Mouse (Mus musculus) thymus, adult 2 months (tissue): ENCODE results near the gene Slc6a6. TPM values are rescaled to one million over a fixed set of nuclear protein-coding genes. Genes with fewer than 3 reads are reported as not detected.

Experiments
- DNase-seq: peaks from one replicate; pipeline ENCODE4 v3.0.0; 2021
- H3K27ac ChIP-seq: fragments of 200-500 bp; 2 replicates; pipeline ENCODE4 v1.5.1; 2012; ENCODE audit warnings: low read length, control low read depth; ENCODE audit not compliant: control insufficient read depth, insufficient read depth
- H3K27me3 ChIP-seq: fragments of 200-500 bp; 2 replicates; pipeline ENCODE4 v1.6.1; 2012; ENCODE audit warnings: mild to moderate bottlenecking, low read length, moderate library complexity, mixed read lengths; ENCODE audit not compliant: control insufficient read depth, insufficient read depth
- H3K36me3 ChIP-seq: fragments of 200-500 bp; 2 replicates; pipeline ENCODE4 v1.6.1; 2012; ENCODE audit warnings: mild to moderate bottlenecking, low read length, moderate library complexity; ENCODE audit not compliant: control insufficient read depth, insufficient read depth
- H3K4me1 ChIP-seq: fragments of 200-500 bp; replicated peaks from 2 replicates; pipeline ENCODE4 v1.6.1; 2012; ENCODE audit warnings: low read length; ENCODE audit not compliant: control insufficient read depth, insufficient read depth
- H3K4me3 ChIP-seq: fragments of 200-500 bp; 2 replicates; pipeline ENCODE4 v1.5.1; 2012; ENCODE audit warnings: mild to moderate bottlenecking, low read length, control low read depth, moderate library complexity; ENCODE audit not compliant: control insufficient read depth, insufficient read depth
- CTCF ChIP-seq: fragments of 200-500 bp; IDR thresholded peaks from 2 replicates; pipeline ENCODE4 v1.5.1; 2012; ENCODE audit warnings: mild to moderate bottlenecking, control low read depth, low read length, moderate library complexity, borderline replicate concordance; ENCODE audit not compliant: control insufficient read depth, poor library complexity, insufficient read depth; ENCODE audit errors: extremely low read depth
- POLR2A ChIP-seq: fragments of 200-500 bp; IDR thresholded peaks from 2 replicates; pipeline ENCODE4 v1.6.1; 2012; ENCODE audit warnings: mild to moderate bottlenecking, low read length, control low read depth, moderate library complexity; ENCODE audit not compliant: control insufficient read depth, poor library complexity, insufficient read depth; ENCODE audit errors: extremely low read depth
- WGBS: fragments of 180-500 bp; shearing (Covaris S2); methylation state at CpG from one replicate; pipeline ENCODE4 v1.1.7; 2018; 5-methylcytosine and 5-hydroxymethylcytosine counted together
- polyA plus RNA-seq: library from polyadenylated mRNA; depleted of rRNA; stranded (reverse); fragments of >200 nt; gene quantifications from 2 replicates; pipeline ENCODE4 v1.2.3, GENCODE M21; 2012

Slc6a6 gene
- polyA plus RNA-seq, 1 experiment: 141 TPM

GRCm38 (mm10) chr6:91767550-91767949 is 83.7 kb downstream of the Slc6a6 start:
- WGBS: 17% methylated on average over 8 of the region's 8 CpGs
- TF ChIP-seq CTCF: no peak
- no peak for TF ChIP-seq POLR2A
- no peaks in the 10 kb centered on the region for H3K36me3 ChIP-seq
- no peak overlapping the region for H3K27ac ChIP-seq
- no peak for DNase-seq
- no peaks in the 10 kb centered on the region for H3K27me3 ChIP-seq
- no peak overlapping the region for H3K4me3 ChIP-seq
- H3K4me1 ChIP-seq: no peaks in the 10 kb centered on the region

GRCm38 (mm10) chr6:91773951-91774350 is 90.1 kb downstream of the Slc6a6 start:
- Histone ChIP-seq H3K27me3 (no peaks in the 10 kb centered on the region), H3K36me3 (no peaks in the 10 kb centered on the region), H3K27ac (no peak overlapping the region), H3K4me1 (no peaks in the 10 kb centered on the region), H3K4me3 (no peak overlapping the region)
- 82% methylated on average over 5 of the region's 5 CpGs for whole genome bisulfite sequencing
- TF ChIP-seq POLR2A (no peak), CTCF (no peak)
- DNase-seq: no peak

- H3K4me3 ChIP-seq: no peak overlapping the region
- H3K27ac ChIP-seq: no peak overlapping the region
These were observed 92.7 kb downstream of the Slc6a6 start for GRCm38 (mm10) chr6:91776543-91776942.

GRCm38 (mm10) chr6:91779206-91779605 is 95.4 kb downstream of the Slc6a6 start:
- Histone ChIP-seq H3K4me1 (no peaks in the 10 kb centered on the region), H3K27me3 (no peaks in the 10 kb centered on the region), H3K4me3 (no peak overlapping the region), H3K36me3 (no peaks in the 10 kb centered on the region), H3K27ac (no peak overlapping the region)
- 71% methylated on average over 8 of the region's 9 CpGs for WGBS
- TF ChIP-seq CTCF (no peak), POLR2A (no peak)
- no peak for DNase-seq

More at GRCm38 (mm10) chr6:91776543-91776942, 92.7 kb downstream of the Slc6a6 start:
- H3K4me1 ChIP-seq: no peaks in the 10 kb centered on the region
- no peaks in the 10 kb centered on the region for H3K27me3 ChIP-seq
- no peaks in the 10 kb centered on the region for H3K36me3 ChIP-seq
- DNase-seq: peak; percentile 38
- 13% methylated on average over 9 of the region's 9 CpGs for WGBS
- TF ChIP-seq POLR2A: no peak
- peak; percentile 81 for TF ChIP-seq CTCF

GRCm38 (mm10) chr6:91785018-91785417 is 101.2 kb downstream of the Slc6a6 start:
- 82% methylated on average over 3 of the region's 3 CpGs for WGBS
- Histone ChIP-seq H3K27ac (no peak overlapping the region), H3K4me1 (no peaks in the 10 kb centered on the region), H3K27me3 (no peaks in the 10 kb centered on the region), H3K4me3 (no peak overlapping the region), H3K36me3 (no peaks in the 10 kb centered on the region)
- no peak for DNase-seq
- TF ChIP-seq POLR2A (no peak), CTCF (no peak)

GRCm38 (mm10) chr6:91788311-91788798 is 104.5 kb downstream of the Slc6a6 start:
- H3K27ac ChIP-seq: no peak overlapping the region
- no peaks in the 10 kb centered on the region for H3K4me1 ChIP-seq
- TF ChIP-seq POLR2A (no peak), CTCF (no peak)
- no peaks in the 10 kb centered on the region for H3K36me3 ChIP-seq
- H3K4me3 ChIP-seq: no peak overlapping the region
- WGBS: 75% methylated on average over 9 of the region's 9 CpGs
- no peaks in the 10 kb centered on the region for H3K27me3 ChIP-seq
- no peak for DNase-seq

GRCm38 (mm10) chr6:91795640-91796039 is 111.8 kb downstream of the Slc6a6 start:
- TF ChIP-seq POLR2A (no peak), CTCF (no peak)
- H3K27me3 ChIP-seq: no peaks in the 10 kb centered on the region
- no peak overlapping the region for H3K4me3 ChIP-seq
- no peaks in the 10 kb centered on the region for H3K4me1 ChIP-seq
- WGBS: 78% methylated on average over 3 of the region's 3 CpGs
- no peak overlapping the region for H3K27ac ChIP-seq
- no peak for DNase-seq
- no peaks in the 10 kb centered on the region for H3K36me3 ChIP-seq
